Mouse (Mus musculus) myocyte (in vitro differentiated cells): ENCODE data around the gene Nod2. TPM values are rescaled to one million over a fixed set of nuclear protein-coding genes. Genes with fewer than 3 reads are reported as not detected.
"Not testable (repeated sequence)": the region's sequence is repeated elsewhere in the genome, so short reads cannot be mapped to it uniquely, and the experiment has no call there.

Experiments used
- H3K27me3 ChIP-seq: one replicate; pipeline ENCODE4 v1.6.1; 2011; ENCODE audit not compliant: control insufficient read depth, insufficient read depth, insufficient read length
- H3K36me3 ChIP-seq: one replicate; pipeline ENCODE4 v1.6.1; 2011; ENCODE audit not compliant: control insufficient read depth, insufficient read depth
- H3K4me2 ChIP-seq: one replicate; pipeline ENCODE4 v1.6.1; 2011; ENCODE audit warnings: low read depth, control low read depth
- H3K4me3 ChIP-seq: one replicate; pipeline ENCODE4 v1.5.1; 2011; ENCODE audit warnings: mild to moderate bottlenecking, control low read depth, moderate library complexity
- H3K79me2 ChIP-seq: one replicate; pipeline ENCODE4 v1.6.1; 2011; ENCODE audit not compliant: control insufficient read depth, insufficient read depth
- H3ac ChIP-seq: one replicate; pipeline ENCODE4 v1.6.1; 2011; ENCODE audit not compliant: control insufficient read depth, insufficient read length
- CEBPB ChIP-seq: IDR thresholded peaks from 2 replicates; pipeline ENCODE4 v1.6.1; 2011; ENCODE audit warnings: mild to moderate bottlenecking, moderate library complexity; ENCODE audit not compliant: poor library complexity, insufficient read depth, severe bottlenecking
- E2F4 ChIP-seq: IDR thresholded peaks from one replicate; pipeline ENCODE4 v1.6.1; 2011; ENCODE audit warnings: mild to moderate bottlenecking, control low read depth, moderate library complexity; ENCODE audit not compliant: insufficient read depth
- MAX ChIP-seq: IDR thresholded peaks from one replicate; pipeline ENCODE4 v1.6.1; 2011; ENCODE audit warnings: low read depth, mild to moderate bottlenecking, control low read depth
- MYOD1 ChIP-seq, 3 experiments: IDR thresholded peaks; one replicate each; pipeline ENCODE4 v1.6.1; 2011; ENCODE audit warnings: control low read depth in 2 of 3, low read depth in 2 of 3, mild to moderate bottlenecking in 2 of 3, moderate library complexity in 1 of 3; ENCODE audit not compliant: insufficient read length in 2 of 3, control insufficient read depth in 1 of 3
- MYOG ChIP-seq, 3 experiments: IDR thresholded peaks; one replicate each; pipeline ENCODE4 v1.6.1; 2011; ENCODE audit warnings: control low read depth in 2 of 3, low read depth in 2 of 3, mild to moderate bottlenecking in 2 of 3; ENCODE audit not compliant: insufficient read length in 2 of 3, control insufficient read depth in 1 of 3, insufficient read depth in 1 of 3
- POLR2A ChIP-seq: IDR thresholded peaks from one replicate; pipeline ENCODE4 v1.6.1; 2011; ENCODE audit warnings: low read depth, mild to moderate bottlenecking, control low read depth, moderate library complexity; ENCODE audit not compliant: insufficient read length
- POLR2AphosphoS2 ChIP-seq: IDR thresholded peaks from one replicate; pipeline ENCODE4 v1.6.1; 2011; ENCODE audit warnings: low read depth, control low read depth; ENCODE audit not compliant: insufficient read length
- REST ChIP-seq: IDR thresholded peaks from one replicate; pipeline ENCODE4 v1.6.1; 2011; ENCODE audit warnings: mild to moderate bottlenecking, control low read depth, moderate library complexity; ENCODE audit not compliant: insufficient read depth, insufficient read length
- SRF ChIP-seq: IDR thresholded peaks from one replicate; pipeline ENCODE4 v1.6.1; 2011; ENCODE audit warnings: low read depth; ENCODE audit not compliant: control insufficient read depth, insufficient read length
- TCF12 ChIP-seq: IDR thresholded peaks from one replicate; pipeline ENCODE4 v1.6.1; 2011; ENCODE audit warnings: mild to moderate bottlenecking, control low read depth; ENCODE audit not compliant: poor library complexity, insufficient read depth, severe bottlenecking
- TCF3 ChIP-seq: IDR thresholded peaks from one replicate; pipeline ENCODE4 v1.6.1; 2011; ENCODE audit warnings: low read depth, control low read depth; ENCODE audit not compliant: insufficient read length
- USF1 ChIP-seq: IDR thresholded peaks from one replicate; pipeline ENCODE4 v1.6.1; 2011; ENCODE audit warnings: low read depth, mild to moderate bottlenecking, control low read depth, moderate library complexity
- polyA plus RNA-seq: library from polyadenylated mRNA; unstranded; fragments of >200 nt; fragmentation: generic; extraction: Trizol; gene quantifications from one replicate; pipeline ENCODE4 v1.2.1, GENCODE M21; 2012; ENCODE audit warnings: missing spikeins

Gene Nod2
- polyA plus RNA-seq, 1 experiment, result 1.6 TPM

DNA sequence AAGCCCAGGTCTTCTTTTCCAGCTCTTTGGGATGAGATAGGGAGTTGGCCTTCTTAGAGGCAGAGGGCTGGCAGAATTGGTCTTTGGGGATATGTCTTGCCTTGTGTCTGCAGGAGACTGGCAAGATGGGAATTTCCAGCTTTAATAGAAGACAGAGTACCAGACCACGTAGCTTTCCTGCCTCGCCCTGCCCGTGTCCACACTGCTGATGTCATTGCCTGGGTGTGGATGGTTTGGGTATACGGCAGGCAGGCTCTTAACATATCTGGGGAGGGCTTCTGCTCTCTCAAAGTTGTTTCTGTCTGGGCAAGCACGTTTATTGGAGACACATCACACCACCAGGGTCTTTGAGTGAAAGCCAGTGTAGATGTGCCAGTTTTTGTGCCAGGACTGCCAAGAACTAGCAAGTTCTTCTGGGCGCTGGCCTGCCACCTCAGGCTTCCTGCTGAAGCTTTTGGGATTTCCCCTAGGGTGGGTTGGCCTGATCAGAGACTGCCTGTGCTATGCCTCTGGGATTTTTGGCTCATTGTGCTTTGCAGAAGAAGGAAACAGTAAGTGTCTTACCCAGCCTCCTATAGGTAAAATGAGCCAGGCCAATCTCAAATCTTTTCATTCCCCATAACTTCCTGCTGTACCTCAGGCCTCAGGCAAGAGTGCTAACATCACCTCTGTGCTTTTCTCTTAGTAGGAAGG is 3.0 kb downstream of the Nod2 start:
- Histone ChIP-seq H3K36me3 (no peaks in the 10 kb centered on the region), H3K4me2 (peak overlapping the region; percentile 8), H3K79me2 (peaks cover 3% of the 10 kb centered on the region), H3K4me3 (no peak overlapping the region), H3K27me3 (no peaks in the 10 kb centered on the region), H3ac (no peak overlapping the region)
- TF ChIP-seq POLR2A (no peak), SRF (no peak), E2F4 (no peak), USF1 (no peak), POLR2AphosphoS2 (no peak), TCF12 (no peak), MYOD1 (IDR thresholded peaks at IDR 0.05; ENCODE audit: control insufficient read depth in 1 of 3, insufficient read length in 2 of 3, low read depth in 2 of 3) (no peak), TCF3 (no peak), CEBPB (no peak), REST (no peak), MYOG (IDR thresholded peaks at IDR 0.05; ENCODE audit: control insufficient read depth in 1 of 3, insufficient read depth in 1 of 3, insufficient read length in 2 of 3, low read depth in 2 of 3) (no peak), MAX (no peak)

DNA sequence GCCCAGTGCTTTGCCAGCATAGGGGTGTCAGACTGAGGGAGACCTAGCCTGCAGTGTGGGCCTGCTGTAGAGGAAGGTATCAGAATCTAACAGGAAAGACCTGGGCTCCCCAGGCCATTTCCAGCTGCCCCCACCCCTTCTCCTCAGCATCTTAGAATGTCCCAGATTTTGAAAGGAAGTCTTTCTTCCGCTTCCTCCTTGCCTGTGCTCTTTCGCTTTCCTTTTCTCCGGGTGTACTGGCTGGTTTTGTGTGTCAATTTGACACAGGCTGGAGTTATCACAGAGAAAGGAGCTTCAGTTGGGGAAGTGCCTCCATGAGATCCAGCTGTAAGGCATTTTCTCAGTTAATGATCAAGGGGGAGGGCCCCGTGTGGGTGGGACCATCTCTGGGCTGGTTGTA is 4.0 kb downstream of the Nod2 start:
- H3ac ChIP-seq, H3K4me2 ChIP-seq, H3K27me3 ChIP-seq, H3K4me3 ChIP-seq, H3K79me2 ChIP-seq, H3K36me3 ChIP-seq: not testable (repeated sequence)

DNA sequence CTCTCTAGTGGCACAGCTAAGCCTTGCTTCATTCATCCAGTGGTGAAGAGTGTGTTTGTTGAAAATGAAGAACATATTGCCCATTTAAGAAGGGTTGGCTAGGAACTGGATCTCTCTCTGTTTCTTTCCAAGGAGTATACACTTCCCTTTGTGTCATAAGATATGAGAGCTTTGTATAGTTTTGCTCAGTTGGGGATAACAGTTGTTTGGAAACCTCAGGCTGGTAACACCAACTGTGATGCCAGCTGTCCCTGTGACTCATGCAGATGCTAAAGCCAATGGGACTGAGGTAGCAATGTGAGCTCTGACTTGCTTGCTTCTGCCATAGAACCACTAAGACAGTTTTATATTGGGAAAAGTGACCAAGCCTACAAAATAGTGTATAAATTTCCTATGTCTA is 8.2 kb downstream of the Nod2 start:
- Histone ChIP-seq H3K4me3 (no peak overlapping the region), H3K4me2 (peak overlapping the region; percentile 44)

DNA sequence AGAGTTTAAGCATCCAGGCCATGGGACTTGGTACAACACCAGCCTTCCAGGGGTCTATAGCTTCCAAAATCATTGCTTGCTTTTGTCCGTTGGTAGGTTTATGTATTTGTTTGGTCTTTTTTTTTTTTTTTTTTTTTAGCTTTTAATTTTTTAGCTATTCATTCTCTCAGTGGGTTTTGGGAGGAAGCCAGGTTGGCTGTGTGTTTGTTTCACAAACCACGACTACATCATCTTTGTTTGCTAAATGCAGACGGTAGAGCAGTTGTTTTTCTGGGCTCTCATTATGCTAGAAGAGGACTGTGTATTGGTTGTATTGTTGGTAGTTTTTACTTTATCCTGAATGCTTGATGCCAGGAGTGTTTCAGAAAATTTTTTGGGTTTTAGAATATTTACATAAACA is 12.8 kb downstream of the Nod2 start:
- no peaks in the 10 kb centered on the region for H3K27me3 ChIP-seq
- H3K79me2 ChIP-seq, result no peaks in the 10 kb centered on the region
- TF ChIP-seq POLR2A (no peak), TCF3 (no peak), MYOG (IDR thresholded peaks at IDR 0.05; ENCODE audit: control insufficient read depth in 1 of 3, insufficient read depth in 1 of 3, insufficient read length in 2 of 3, low read depth in 2 of 3) (no peak), REST (no peak), USF1 (no peak), CEBPB (no peak), E2F4 (no peak), SRF (no peak), MAX (no peak)
- no peak overlapping the region for H3K4me2 ChIP-seq
- no peaks in the 10 kb centered on the region for H3K36me3 ChIP-seq
- no peak overlapping the region for H3ac ChIP-seq
- no peak overlapping the region for H3K4me3 ChIP-seq

More for the DNA sequence above, 8.2 kb downstream of the Nod2 start:
- H3K27me3 ChIP-seq, result no peaks in the 10 kb centered on the region
- no peaks in the 10 kb centered on the region for H3K36me3 ChIP-seq
- H3ac ChIP-seq, result no peak overlapping the region
- H3K79me2 ChIP-seq, result no peaks in the 10 kb centered on the region
- TF ChIP-seq TCF3, result peak; percentile 91
- TF ChIP-seq MYOG (IDR thresholded peaks at IDR 0.05; ENCODE audit: control insufficient read depth in 1 of 3, insufficient read depth in 1 of 3, insufficient read length in 2 of 3, low read depth in 2 of 3), result peak; percentile 81 to 99 (median 95)
- no peak for TF ChIP-seq SRF
- TF ChIP-seq POLR2A, result no peak
- peak; percentile 95 to 99 (median 98) for TF ChIP-seq MYOD1 (IDR thresholded peaks at IDR 0.05; ENCODE audit: control insufficient read depth in 1 of 3, insufficient read length in 2 of 3, low read depth in 2 of 3)
- TF ChIP-seq CEBPB, result no peak
- TF ChIP-seq TCF12, result peak; percentile 98
- no peak for TF ChIP-seq REST
- TF ChIP-seq E2F4, result no peak
- no peak for TF ChIP-seq POLR2AphosphoS2

DNA sequence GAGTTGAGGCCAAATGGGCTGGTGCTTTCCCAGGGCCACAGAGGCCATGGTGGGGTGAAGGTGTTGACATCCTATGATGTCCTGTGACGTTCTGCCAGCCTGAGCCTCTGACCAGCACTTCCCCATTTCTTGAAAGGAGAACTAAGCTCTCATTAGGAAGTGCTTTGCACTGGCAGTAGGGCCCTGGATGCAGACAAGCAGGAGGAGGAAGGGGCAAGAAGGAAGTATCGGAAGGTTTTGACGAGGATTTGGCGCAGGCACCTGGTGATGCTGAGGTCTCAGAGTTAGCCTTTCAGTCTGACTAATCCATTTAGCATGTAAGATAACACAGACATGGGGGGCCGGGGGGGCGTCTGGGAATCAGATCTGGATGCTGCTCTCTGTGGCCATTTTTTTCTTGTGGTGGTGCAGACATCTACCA is 15.3 kb downstream of the Nod2 start:
- no peak for TF ChIP-seq TCF3
- TF ChIP-seq POLR2A, result no peak
- no peak for TF ChIP-seq CEBPB
- TF ChIP-seq MYOG (IDR thresholded peaks at IDR 0.05; ENCODE audit: control insufficient read depth in 1 of 3, insufficient read depth in 1 of 3, insufficient read length in 2 of 3, low read depth in 2 of 3), result no peak
- TF ChIP-seq POLR2AphosphoS2, result no peak
- no peak for TF ChIP-seq REST
- no peak for TF ChIP-seq E2F4
- H3K4me3 ChIP-seq, result no peak overlapping the region
- no peak overlapping the region for H3ac ChIP-seq
- H3K4me2 ChIP-seq, result no peak overlapping the region
- no peaks in the 10 kb centered on the region for H3K27me3 ChIP-seq
- no peaks in the 10 kb centered on the region for H3K36me3 ChIP-seq
- no peaks in the 10 kb centered on the region for H3K79me2 ChIP-seq
